Mouse (Mus musculus): ENCODE results near the gene Rab36. TPM values are rescaled to one million over a fixed set of nuclear protein-coding genes. Genes with fewer than 3 reads are reported as not detected.

The Rab36 gene
- polyA plus RNA-seq (2015; fragmentation: Nextera tagmentation; extraction: Ambion mirVana) = 22.7 and 23.9 TPM in 2 replicates

DNA sequence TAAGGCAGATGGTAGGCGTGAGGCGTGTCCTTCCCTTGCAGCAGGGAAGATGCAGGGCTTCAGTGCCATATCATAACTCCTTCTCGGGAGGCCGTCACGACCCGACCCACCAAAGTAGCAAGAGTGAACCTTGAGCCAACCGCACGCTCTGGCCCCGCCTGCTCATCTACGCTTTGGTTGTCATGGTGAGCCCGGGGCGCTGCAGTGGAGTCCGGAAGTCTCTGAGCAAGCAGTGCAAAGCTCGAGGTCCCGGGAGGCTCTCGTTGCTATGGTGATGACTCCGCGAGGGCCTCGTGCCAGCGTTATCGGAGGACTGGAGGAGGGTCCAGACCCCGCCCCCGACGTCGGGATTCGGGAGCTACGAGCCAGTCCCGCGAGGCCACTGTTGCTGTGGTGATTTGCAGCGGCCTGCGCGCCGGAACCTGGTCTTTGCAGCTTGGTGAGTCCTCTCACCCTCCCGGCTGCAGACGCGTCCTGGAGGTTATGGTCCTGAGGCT is at the start of gene Rab36:
Gene Rab36 (plus strand): TSS at position 176 of the 497 bp plus-strand sequence.
- Histone ChIP-seq H3K27ac (ENCODE audit: low read length) (peak within 1 kb of the TSS; percentile 87), H3K9me3 (replicated peaks; ENCODE audit: control insufficient read depth, low read length, poor library complexity, severe bottlenecking) (no peaks in the 10 kb centered on the region), H3K9ac (ENCODE audit: low read depth, low read length) (peak within 1 kb of the TSS; percentile 67), H3K4me3 (ENCODE audit: low read depth, low read length) (peak within 1 kb of the TSS; percentile 44), H3K27me3 (ENCODE audit: control insufficient read depth, insufficient read depth, low read depth, low read length) (no peaks in the 10 kb centered on the region), H3K4me2 (ENCODE audit: low read length) (peak within 1 kb of the TSS; percentile 74), H3K36me3 (ENCODE audit: control insufficient read depth, insufficient read depth, low read length) (no peaks in the 10 kb centered on the region), H3K4me1 (ENCODE audit: control insufficient read depth, insufficient read depth, low read length) (peaks cover 38% of the 10 kb centered on the region)
- ATAC-seq = peak; percentile 93
- WGBS = under 1% methylated on average over 36 of the region's 36 CpGs

DNA sequence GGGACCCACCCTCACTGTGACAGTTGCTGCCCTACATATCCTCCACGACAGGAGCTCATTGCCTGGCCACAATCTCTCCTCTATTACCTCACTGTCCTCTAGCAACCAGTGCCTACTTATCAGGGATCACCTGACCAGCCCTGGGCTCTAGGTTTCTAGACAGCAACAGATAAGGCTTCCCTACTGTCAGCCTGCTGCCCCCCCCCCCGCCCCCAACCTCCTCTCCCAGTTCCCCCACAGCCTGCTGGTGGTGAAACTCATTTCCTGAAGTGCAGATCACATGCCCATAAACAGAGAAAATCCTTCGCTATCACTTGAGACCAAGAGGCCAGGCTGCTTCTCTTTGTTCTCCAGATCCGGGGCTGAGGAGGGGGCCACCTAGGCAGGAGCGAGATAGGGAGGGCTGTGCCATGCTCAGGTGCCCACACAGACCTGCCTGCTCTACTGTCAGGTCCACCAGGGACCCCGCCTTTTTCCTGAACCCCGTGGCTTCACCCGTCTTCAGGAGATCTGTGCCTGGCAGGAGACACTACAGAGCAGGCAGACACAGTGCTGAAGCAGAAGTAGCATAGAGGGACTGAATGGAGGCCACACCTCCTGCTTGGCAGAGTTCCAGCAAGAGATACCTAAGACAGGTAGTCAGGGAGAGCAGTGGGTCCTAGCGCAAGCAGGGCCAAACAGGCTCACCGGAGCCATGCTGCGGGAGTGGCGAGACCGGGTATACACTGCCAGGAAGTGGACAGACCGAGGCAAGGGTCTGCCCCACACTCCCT is 49.0 kb upstream of the Rab36 start:
- Histone ChIP-seq H3K27me3 (ENCODE audit: control insufficient read depth, insufficient read depth, low read depth, low read length) (no peaks in the 10 kb centered on the region), H3K4me3 (ENCODE audit: low read depth, low read length) (no peak overlapping the region), H3K27ac (ENCODE audit: low read length) (no peak overlapping the region), H3K36me3 (ENCODE audit: control insufficient read depth, insufficient read depth, low read length) (peaks cover 24% of the 10 kb centered on the region), H3K4me1 (ENCODE audit: control insufficient read depth, insufficient read depth, low read length) (peaks cover 8% of the 10 kb centered on the region; the same call in 1 of the 2 replicates), H3K9ac (ENCODE audit: low read depth, low read length) (no peak overlapping the region), H3K4me2 (ENCODE audit: low read length) (no peak overlapping the region), H3K9me3 (replicated peaks; ENCODE audit: control insufficient read depth, low read length, poor library complexity, severe bottlenecking) (no peaks in the 10 kb centered on the region)
- ATAC-seq = no peak; the same call in 1 of the 2 replicates
- WGBS = 77% methylated on average over 14 of the region's 14 CpGs

DNA sequence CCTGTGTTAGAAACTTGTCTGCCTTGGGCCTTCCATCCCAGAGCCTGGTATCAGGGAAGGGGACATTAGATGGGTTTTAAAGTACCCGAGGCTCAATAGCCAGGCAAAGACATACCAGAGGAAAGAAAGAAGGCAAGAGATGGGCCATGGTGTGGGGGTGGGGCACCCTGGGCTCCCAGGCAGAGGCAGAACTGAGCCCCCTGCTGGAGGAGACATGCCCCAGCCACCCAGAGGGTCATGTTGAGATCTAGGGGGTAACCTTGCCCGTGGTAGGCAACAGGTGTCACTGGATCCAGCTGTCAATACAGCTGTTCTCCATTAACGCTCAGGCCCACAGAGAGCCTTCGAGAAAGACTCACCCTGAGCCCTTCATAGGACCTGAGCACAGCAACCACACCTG is 47.0 kb upstream of the Rab36 start:
- Histone ChIP-seq H3K27me3 (ENCODE audit: control insufficient read depth, insufficient read depth, low read depth, low read length) (no peaks in the 10 kb centered on the region), H3K4me2 (ENCODE audit: low read length) (no peak overlapping the region), H3K36me3 (ENCODE audit: control insufficient read depth, insufficient read depth, low read length) (peaks cover 24% of the 10 kb centered on the region), H3K27ac (ENCODE audit: low read length) (no peak overlapping the region), H3K4me3 (ENCODE audit: low read depth, low read length) (no peak overlapping the region), H3K9ac (ENCODE audit: low read depth, low read length) (no peak overlapping the region), H3K9me3 (replicated peaks; ENCODE audit: control insufficient read depth, low read length, poor library complexity, severe bottlenecking) (no peaks in the 10 kb centered on the region), H3K4me1 (ENCODE audit: control insufficient read depth, insufficient read depth, low read length) (peaks cover 18% of the 10 kb centered on the region)
- 82% methylated on average over 4 of the region's 4 CpGs for WGBS
- no peak for ATAC-seq

GRCm38 (mm10) chr10:74990584-74991322 is 46.1 kb upstream of the Rab36 start:
- Histone ChIP-seq H3K4me1 (ENCODE audit: control insufficient read depth, insufficient read depth, low read length) (peaks cover 27% of the 10 kb centered on the region), H3K9me3 (replicated peaks; ENCODE audit: control insufficient read depth, low read length, poor library complexity, severe bottlenecking) (no peaks in the 10 kb centered on the region), H3K4me2 (ENCODE audit: low read length) (no peak overlapping the region), H3K4me3 (ENCODE audit: low read depth, low read length) (no peak overlapping the region), H3K27me3 (ENCODE audit: control insufficient read depth, insufficient read depth, low read depth, low read length) (no peaks in the 10 kb centered on the region), H3K36me3 (ENCODE audit: control insufficient read depth, insufficient read depth, low read length) (peaks cover 24% of the 10 kb centered on the region), H3K27ac (ENCODE audit: low read length) (no peak overlapping the region), H3K9ac (ENCODE audit: low read depth, low read length) (no peak overlapping the region)
- no peak for ATAC-seq
- WGBS = 50% methylated on average over 26 of the region's 26 CpGs

DNA sequence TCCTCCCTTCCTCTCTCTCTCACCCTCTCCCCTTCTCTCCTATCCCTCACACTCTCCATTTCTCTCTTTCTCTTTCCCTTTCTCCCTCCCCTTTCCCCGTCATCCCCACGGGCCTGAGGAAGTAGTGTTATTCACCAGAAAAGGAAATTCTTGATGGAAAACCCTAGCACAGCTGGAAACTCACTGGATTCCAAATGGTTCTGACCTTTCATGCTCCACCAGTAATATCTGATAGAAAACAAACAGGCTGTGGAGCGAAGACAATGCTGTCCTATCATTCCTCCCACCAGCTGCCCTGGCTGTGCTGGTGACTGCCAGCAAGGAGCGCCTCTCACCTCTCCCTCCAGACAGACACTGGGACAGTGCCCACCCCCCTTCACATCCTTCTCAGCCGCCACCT is 42.0 kb upstream of the Rab36 start:
- Histone ChIP-seq H3K27me3 (ENCODE audit: control insufficient read depth, insufficient read depth, low read depth, low read length) (no peaks in the 10 kb centered on the region), H3K27ac (ENCODE audit: low read length) (no peak overlapping the region), H3K4me3 (ENCODE audit: low read depth, low read length) (no peak overlapping the region), H3K4me1 (ENCODE audit: control insufficient read depth, insufficient read depth, low read length) (peaks cover 33% of the 10 kb centered on the region), H3K4me2 (ENCODE audit: low read length) (peak overlapping the region; percentile 31; the same call in 1 of the 2 replicates), H3K36me3 (ENCODE audit: control insufficient read depth, insufficient read depth, low read length) (peaks cover 24% of the 10 kb centered on the region), H3K9ac (ENCODE audit: low read depth, low read length) (no peak overlapping the region), H3K9me3 (replicated peaks; ENCODE audit: control insufficient read depth, low read length, poor library complexity, severe bottlenecking) (no peaks in the 10 kb centered on the region)
- peak; percentile 23 for ATAC-seq
- WGBS = 7% methylated on average over 5 of the region's 5 CpGs

GRCm38 (mm10) chr10:74995377-74995776 is 41.5 kb upstream of the Rab36 start:
- Histone ChIP-seq H3K9ac (ENCODE audit: low read depth, low read length) (peak overlapping the region; percentile 48; the same call in 1 of the 2 replicates), H3K27ac (ENCODE audit: low read length) (peak overlapping the region; percentile 47; the same call in 1 of the 2 replicates), H3K4me2 (ENCODE audit: low read length) (peak overlapping the region; percentile 31), H3K4me1 (ENCODE audit: control insufficient read depth, insufficient read depth, low read length) (peaks cover 33% of the 10 kb centered on the region), H3K36me3 (ENCODE audit: control insufficient read depth, insufficient read depth, low read length) (peaks cover 24% of the 10 kb centered on the region), H3K4me3 (ENCODE audit: low read depth, low read length) (no peak overlapping the region), H3K9me3 (replicated peaks; ENCODE audit: control insufficient read depth, low read length, poor library complexity, severe bottlenecking) (no peaks in the 10 kb centered on the region), H3K27me3 (ENCODE audit: control insufficient read depth, insufficient read depth, low read depth, low read length) (no peaks in the 10 kb centered on the region)
- WGBS = under 1% methylated on average over 17 of the region's 17 CpGs
- peak; percentile 56 for ATAC-seq

GRCm38 (mm10) chr10:75001391-75001790 is 35.5 kb upstream of the Rab36 start:
- WGBS = 90% methylated on average over 8 of the region's 8 CpGs
- Histone ChIP-seq H3K9ac (ENCODE audit: low read depth, low read length) (no peak overlapping the region), H3K4me2 (ENCODE audit: low read length) (no peak overlapping the region), H3K27ac (ENCODE audit: low read length) (no peak overlapping the region), H3K4me1 (ENCODE audit: control insufficient read depth, insufficient read depth, low read length) (peaks cover 10% of the 10 kb centered on the region), H3K36me3 (ENCODE audit: control insufficient read depth, insufficient read depth, low read length) (no peaks in the 10 kb centered on the region), H3K4me3 (ENCODE audit: low read depth, low read length) (no peak overlapping the region), H3K9me3 (replicated peaks; ENCODE audit: control insufficient read depth, low read length, poor library complexity, severe bottlenecking) (no peaks in the 10 kb centered on the region), H3K27me3 (ENCODE audit: control insufficient read depth, insufficient read depth, low read depth, low read length) (no peaks in the 10 kb centered on the region)
- ATAC-seq = no peak

GRCm38 (mm10) chr10:75004067-75004466 is 32.8 kb upstream of the Rab36 start:
- Histone ChIP-seq H3K4me3 (ENCODE audit: low read depth, low read length) (no peak overlapping the region), H3K27ac (ENCODE audit: low read length) (no peak overlapping the region), H3K4me2 (ENCODE audit: low read length) (no peak overlapping the region), H3K9me3 (replicated peaks; ENCODE audit: control insufficient read depth, low read length, poor library complexity, severe bottlenecking) (no peaks in the 10 kb centered on the region), H3K4me1 (ENCODE audit: control insufficient read depth, insufficient read depth, low read length) (peaks cover 21% of the 10 kb centered on the region), H3K27me3 (ENCODE audit: control insufficient read depth, insufficient read depth, low read depth, low read length) (no peaks in the 10 kb centered on the region), H3K9ac (ENCODE audit: low read depth, low read length) (no peak overlapping the region), H3K36me3 (ENCODE audit: control insufficient read depth, insufficient read depth, low read length) (no peaks in the 10 kb centered on the region)
- WGBS = 83% methylated on average over 3 of the region's 3 CpGs
- ATAC-seq = no peak

All from midbrain, embryonic 16.5 days (tissue).